Mouse (Mus musculus): ENCODE measurements around the gene Spon1.

DNA sequence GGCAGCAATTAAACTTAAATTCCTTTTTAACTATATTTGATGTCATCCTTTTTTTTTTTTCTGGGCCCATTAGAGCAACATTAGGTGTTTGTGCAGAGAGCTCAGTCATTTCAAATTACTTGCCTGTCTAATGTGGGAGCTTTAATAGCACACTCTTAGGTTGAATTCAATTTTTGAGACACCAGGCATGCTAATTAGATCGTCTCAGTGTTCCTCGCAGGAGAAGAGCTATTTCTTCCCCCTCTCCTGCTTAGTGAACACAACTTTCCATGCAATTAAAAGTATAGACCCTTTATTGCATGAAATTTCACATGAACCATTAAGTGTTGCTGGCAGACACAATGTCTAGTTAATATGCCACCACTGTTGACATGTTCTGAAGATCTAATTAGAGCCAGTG lies 189.6 kb downstream of the Spon1 start:
- no peak for TF ChIP-seq POLR2A (IDR thresholded peaks at IDR 0.05; ENCODE audit: borderline replicate concordance, low read depth, low read length)
- no peak for TF ChIP-seq CTCF (IDR thresholded peaks at IDR 0.05; ENCODE audit: low read depth, low read length)

All from bone marrow macrophage, adult 2 months (primary cell).